Mouse (Mus musculus): ENCODE results near the gene Ftl1.

DNA sequence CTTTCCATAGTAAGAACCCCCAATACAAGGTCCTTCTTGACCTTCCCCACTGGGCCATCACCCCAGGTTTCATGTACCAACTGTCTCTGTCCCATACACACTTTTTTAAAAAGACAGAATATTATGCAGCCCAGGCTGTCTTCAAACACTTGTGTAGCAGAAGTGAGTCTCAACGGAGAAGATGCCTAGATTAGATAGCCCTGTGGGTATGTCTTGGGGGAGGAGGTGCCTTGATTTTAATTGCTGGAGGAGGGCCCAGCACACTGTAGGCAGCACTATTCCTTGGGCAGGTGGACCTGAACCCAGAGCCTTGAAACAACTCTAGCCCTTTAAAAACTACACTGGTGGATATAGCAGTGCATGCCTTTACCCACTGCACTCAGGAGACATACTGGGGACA, 22.5 kb upstream of the Ftl1 start:
- no peak for TF ChIP-seq TAL1 (IDR thresholded peaks at IDR 0.05; ENCODE audit: low read length)
- no peak for TF ChIP-seq GATA1 (IDR thresholded peaks at IDR 0.05; ENCODE audit: low read length)
